Mouse (Mus musculus) layer of hippocampus, adult 11-12 months (tissue): Measurements from ENCODE around the gene Sept3.

Experiments used
- DNase-seq: peaks from one replicate; pipeline ENCODE4 v3.0.0; 2022; ENCODE audit warnings: low spot score

The Sept3 gene

GRCm38 (mm10) chr15:82272295-82272694 lies 2.4 kb upstream of the Sept3 start:
- no peak for DNase-seq

GRCm38 (mm10) chr15:82274927-82275901 lies 521 bp downstream of the Sept3 start:
- peak; percentile 71 for DNase-seq

GRCm38 (mm10) chr15:82277591-82277990 lies 2.9 kb downstream of the Sept3 start:
- no peak for DNase-seq

- DNase-seq = no peak
These were observed 5.9 kb downstream of the Sept3 start for GRCm38 (mm10) chr15:82280638-82281037.

- DNase-seq = peak; percentile 3
These were observed 11.5 kb downstream of the Sept3 start for GRCm38 (mm10) chr15:82286157-82286556.

- DNase-seq = no peak
These were observed 15.6 kb downstream of the Sept3 start for GRCm38 (mm10) chr15:82290252-82290651.

GRCm38 (mm10) chr15:82292851-82293250 lies 18.2 kb downstream of the Sept3 start:
- no peak for DNase-seq

GRCm38 (mm10) chr15:82293271-82293711 lies 18.6 kb downstream of the Sept3 start:
- no peak for DNase-seq

- DNase-seq = peak; percentile 35
These were observed 19.4 kb downstream of the Sept3 start for GRCm38 (mm10) chr15:82294059-82294458.

- no peak for DNase-seq
These were observed 24.3 kb downstream of the Sept3 start, which contains the start of gene Wbp2nl for GRCm38 (mm10) chr15:82298764-82299561. TSS of gene Wbp2nl (plus strand) at chr15:82298954.

- DNase-seq = no peak
These were observed 32.4 kb downstream of the Sept3 start for GRCm38 (mm10) chr15:82307107-82307506.

GRCm38 (mm10) chr15:82308416-82308815 lies 33.7 kb downstream of the Sept3 start:
- DNase-seq = no peak

GRCm38 (mm10) chr15:82317839-82318238 lies 43.1 kb downstream of the Sept3 start:
- no peak for DNase-seq

GRCm38 (mm10) chr15:82319613-82320012 lies 44.9 kb downstream of the Sept3 start:
- no peak for DNase-seq

- no peak for DNase-seq
These were observed 47.5 kb downstream of the Sept3 start for GRCm38 (mm10) chr15:82322195-82322594.

- no peak for DNase-seq
These were observed 50.7 kb downstream of the Sept3 start for GRCm38 (mm10) chr15:82325382-82325781.

GRCm38 (mm10) chr15:82335194-82335593 lies 60.5 kb downstream of the Sept3 start:
- DNase-seq = no peak

GRCm38 (mm10) chr15:82336629-82337028 lies 61.9 kb downstream of the Sept3 start:
- DNase-seq = no peak

GRCm38 (mm10) chr15:82337875-82338274 lies 63.2 kb downstream of the Sept3 start:
- DNase-seq = no peak

- DNase-seq = peak; percentile 95
These were observed 64.0 kb downstream of the Sept3 start, which contains the start of the genes Naga, Pheta2 and Smdt1 for GRCm38 (mm10) chr15:82338593-82339112. TSS of gene Naga (minus strand) at chr15:82338925. TSS of gene Pheta2 (plus strand) at chr15:82338942. TSS of gene Smdt1 (plus strand) at chr15:82338959.

GRCm38 (mm10) chr15:82339150-82339549 lies 64.5 kb downstream of the Sept3 start:
- no peak for DNase-seq

- no peak for DNase-seq
These were observed 65.1 kb downstream of the Sept3 start for GRCm38 (mm10) chr15:82339634-82340254.
